Mouse (Mus musculus) lung, adult 18-20 months (tissue): Measurements from ENCODE around the gene Dner.
A peak's percentile ranks its signal among the peaks of the same experiment; 100 is the strongest.
"Not testable (repeated sequence)": the region's sequence is repeated elsewhere in the genome, so short reads cannot be mapped to it uniquely, and the experiment has no call there.

Experiments
- DNase-seq, 2 experiments: peaks; one replicate each; pipeline ENCODE4 v3.0.0; 2022; ENCODE audit warnings: mixed read lengths in 2 of 2

Dner gene

DNA sequence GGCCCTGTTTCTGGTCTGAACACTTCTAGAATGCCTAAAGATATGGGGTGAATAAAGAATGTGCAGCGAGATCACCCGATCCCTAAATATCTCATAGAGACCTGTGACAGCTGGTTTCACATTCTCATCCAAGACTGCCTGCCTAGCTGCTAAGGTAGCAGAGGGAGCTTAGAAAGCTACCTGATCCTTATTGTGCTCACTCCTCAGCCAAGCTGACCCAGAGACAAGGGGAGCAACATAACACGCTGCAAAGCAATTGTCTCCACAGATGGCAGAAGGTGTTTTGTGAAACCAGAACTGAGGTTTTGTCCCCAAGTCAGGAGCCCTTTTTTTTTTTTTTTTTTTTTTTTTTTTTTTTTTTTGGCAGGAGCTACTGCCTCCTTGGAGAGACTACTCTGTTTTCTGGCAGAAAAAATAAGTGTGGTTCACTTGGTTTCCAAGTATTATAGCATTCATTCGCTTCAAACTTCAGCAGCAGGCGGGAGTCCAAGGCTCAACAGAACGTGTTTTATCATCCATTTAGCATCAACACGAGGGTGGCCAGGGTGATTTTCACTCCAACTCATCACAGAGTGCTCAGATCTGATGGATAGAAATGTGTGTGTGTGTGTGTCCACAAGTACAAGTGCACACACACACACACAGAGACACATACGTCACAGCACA lies 309.4 kb downstream of the Dner start:
- DNase-seq: no peak

DNA sequence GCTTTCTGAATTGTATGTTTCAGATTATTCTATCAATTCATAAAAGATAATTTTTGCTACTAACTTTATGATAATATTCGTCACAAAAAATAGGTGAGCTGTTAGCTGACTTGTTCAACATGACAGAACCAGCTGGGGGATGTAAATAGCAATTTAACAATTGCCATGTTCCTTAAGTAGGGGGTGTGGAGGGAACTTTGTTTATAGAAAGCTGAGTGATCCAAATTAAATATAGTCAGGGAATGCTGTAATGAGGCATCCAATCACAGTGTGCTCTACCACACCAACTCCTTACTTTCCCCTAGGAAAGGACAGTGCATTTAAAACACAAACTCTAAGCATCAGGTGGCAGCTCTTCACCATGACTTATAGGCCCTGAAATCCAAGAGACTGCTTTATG lies 313.3 kb downstream of the Dner start:
- DNase-seq: no peak

DNA sequence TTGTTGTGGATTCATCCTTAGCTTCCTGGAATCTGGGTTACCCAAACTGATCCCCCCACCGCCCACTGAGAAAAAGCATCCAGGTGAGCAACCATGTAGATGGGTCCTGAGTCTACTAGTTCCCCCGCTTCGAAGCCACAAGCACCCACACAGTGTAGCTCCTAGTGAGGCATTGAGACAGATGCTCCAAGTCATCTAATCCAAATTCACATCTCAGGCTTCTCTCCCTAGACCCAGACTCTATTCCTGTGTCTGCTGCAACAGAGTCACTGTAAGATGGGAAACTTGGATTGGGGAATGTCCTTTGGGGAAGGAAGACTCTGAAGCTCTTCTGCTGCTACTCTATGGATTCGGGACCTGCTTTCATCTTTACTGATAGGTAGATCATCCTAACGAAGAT lies 314.0 kb downstream of the Dner start:
- DNase-seq: no peak

DNA sequence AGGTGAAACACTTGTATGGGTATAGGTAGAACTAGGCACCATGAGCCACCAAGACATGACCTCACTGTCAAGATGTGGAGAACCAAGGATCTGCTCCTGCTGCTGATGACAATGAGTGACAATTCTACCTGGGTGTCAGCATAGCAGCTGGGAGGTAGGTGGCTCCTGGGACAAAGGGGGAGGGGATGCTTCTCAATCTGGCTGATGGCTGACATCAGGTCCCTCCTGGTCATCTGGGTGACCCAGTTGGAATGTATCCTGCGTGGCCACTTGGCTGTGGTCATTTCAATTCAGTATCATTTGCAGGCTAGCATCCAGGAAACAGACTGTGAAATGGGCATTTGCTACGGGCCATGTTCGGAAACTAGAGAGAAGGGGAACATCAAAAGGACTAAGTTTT lies 315.1 kb downstream of the Dner start:
- no peak for DNase-seq

DNA sequence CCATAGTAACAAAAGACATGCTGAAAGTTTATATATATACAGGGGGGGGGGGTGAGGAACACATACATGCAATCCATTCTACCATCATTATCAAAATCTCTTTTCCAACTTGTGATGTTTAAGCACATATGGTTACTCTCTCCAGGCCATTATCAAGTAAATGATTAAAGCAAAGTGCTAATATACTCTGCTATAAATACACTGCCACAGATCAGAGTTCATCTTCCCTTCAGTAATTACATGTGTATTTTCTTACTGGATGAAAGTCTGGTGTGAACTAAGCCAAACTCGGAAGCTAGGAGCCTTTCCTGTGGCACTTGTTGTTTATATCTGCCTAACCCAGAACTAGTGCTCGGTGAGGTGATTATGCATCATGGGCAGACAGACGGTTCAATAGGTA lies 328.3 kb downstream of the Dner start:
- DNase-seq: no peak

DNA sequence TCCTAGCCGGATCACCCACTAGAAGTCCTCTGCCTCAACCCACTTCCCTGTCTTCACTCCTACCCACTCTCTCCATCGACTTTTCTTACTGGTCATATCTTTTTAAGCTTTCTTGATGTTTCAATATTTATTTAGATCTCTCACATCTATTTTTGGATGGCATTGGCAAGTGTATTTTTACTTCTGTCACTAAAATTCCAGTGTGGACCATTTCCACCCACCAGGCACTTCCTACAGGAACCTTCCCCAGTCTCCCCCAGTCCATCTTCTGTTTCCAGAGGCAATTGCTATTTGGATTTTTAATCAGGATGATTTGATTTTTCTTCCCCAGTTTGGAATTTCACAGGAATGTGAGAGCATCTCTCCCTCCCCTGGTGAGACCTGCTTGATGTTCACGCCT lies 329.5 kb downstream of the Dner start:
- DNase-seq: no peak

DNA sequence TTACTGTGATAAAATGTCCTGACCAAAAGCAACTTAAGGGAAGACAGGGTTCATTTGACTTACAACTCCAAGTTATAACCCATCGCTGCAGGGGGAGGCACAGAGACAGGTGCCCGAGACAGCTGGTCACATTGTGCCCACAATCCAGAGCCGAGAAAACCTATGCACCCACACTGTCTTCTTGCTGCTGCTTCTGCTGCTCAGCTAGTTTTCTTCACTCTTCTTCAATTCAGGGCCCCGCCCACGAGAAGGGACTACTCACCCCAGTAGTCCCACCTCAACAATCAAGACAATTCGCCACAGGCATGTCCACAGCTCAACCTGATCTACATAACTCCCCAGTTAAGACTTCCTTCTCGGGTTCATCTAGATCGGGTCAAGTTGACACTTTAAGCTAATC lies 332.1 kb downstream of the Dner start, which contains the start of gene Pid1:
TSS of gene Pid1 (minus strand) at position 214 of the 400 bp plus-strand sequence.
- no peak for DNase-seq

DNA sequence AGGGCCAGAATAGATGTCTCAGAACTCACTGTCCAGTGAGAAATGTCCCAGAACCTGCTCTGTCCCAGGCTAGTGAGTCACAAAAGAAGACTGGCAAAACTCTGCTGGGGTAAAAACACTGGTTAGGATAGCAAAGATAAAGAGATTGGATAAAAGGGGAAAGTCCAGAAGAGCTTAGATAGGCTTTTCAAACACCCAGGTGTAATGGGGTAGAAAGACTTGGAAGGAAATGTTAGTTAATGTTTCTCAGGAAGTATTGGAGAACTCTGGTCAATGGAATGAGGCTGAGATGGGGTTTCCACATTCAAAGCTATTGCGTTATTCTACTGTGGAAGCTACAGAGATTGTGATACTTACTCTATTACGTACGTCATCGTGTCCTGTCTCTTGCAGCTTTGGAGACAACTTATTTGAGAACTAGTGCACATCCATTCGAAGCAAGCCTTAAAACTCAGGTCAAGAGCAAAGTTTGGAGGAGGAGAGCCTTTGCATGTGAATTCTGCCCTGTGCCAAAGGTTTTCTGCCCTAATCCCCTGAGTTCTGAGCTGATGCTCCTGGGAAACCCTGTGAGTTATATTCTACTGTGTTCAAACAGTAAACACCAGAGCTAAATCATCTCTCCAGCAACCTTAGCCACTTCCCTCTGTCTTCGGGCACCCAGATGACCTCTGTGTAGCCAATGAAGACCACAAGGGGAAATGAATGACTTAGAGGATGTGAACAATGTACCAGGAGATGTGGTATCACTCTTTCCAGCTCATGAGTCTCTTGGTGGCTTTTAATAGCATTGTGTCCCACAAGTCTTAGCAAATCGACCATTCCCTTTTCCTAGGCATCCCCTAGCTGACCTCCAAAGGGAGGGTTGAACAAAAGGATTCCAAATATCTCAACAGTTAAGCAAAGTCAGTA lies 333.1 kb downstream of the Dner start:
- DNase-seq: no peak

DNA sequence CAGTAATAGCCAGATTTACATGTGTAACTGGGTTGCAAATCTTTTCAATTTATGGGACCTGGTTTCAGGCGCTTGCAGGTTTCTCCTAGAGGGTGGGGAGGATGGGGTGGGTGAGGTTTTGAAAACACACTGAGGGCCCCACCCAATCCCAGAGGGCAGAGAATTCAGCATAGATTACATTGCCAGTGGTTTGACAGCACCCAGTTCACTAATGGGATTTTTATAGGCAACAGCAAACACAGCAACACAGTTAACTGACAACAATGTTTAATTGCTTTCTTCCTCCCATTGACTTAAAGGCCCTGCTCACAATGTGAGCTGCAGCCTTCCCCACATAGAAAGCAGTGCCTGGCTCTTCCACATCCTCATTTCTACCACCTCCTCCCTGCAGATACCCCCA lies 333.8 kb downstream of the Dner start:
- DNase-seq: no peak

DNA sequence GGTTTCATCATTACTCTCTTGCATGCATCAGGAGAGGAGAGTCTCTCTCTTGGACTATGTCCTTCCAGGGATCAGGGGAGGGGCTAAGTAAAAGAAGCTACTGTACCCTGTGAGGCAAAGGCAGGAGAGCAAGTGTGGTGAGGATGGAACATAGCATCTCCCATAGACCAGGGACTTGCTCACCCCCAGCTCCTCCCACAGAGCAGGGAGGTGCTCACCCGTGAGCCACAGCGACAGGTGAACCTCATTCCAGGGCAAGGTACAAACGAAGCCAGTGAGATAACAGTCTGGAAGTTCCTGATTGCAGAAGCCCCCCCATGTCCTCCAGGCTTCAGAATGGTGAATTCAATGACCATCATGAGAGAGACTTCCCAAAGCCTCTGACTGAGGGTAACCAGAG lies 334.6 kb downstream of the Dner start:
- DNase-seq: no peak

DNA sequence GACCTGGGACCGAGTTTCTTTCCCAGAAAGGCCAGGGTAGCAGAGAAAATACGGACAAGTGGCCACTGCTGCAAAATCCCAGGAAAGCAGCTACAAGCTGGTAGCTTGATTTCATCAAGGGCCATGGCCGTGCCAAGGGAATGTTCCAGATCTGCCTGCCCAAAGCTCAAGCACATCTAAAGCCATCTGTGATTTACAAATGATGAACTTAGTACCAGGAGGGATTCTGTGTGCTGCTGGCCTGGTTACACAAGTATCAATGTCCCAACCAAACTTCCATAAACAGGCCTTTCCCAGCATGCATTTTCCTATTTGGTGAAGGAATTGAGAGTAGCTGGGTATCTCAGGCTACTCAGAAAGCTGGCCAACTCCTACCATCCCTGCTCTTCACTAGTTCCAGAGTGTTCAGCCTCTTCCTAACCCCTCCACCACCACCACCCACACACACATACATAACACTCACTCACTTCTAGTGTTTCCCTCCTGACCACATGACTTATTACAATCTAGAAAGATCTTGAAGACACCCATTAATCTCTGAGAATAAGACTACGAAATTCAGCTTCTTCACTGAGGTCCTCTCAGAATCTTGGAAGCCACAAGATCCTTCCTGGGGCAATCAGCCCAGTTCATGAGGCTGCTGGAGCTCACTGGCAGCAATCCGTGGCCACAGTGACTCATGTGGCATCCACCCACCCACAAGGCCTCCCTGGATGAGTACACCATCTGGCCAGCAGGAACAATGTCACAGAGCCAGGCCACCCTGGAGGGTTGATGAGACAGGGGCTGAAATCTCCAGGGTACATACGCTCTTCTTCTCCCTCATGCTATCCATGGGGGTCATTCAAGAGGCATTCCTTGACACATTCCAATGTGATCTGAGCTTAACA lies 336.2 kb downstream of the Dner start:
- peak; percentile 59 to 62 for DNase-seq

DNA sequence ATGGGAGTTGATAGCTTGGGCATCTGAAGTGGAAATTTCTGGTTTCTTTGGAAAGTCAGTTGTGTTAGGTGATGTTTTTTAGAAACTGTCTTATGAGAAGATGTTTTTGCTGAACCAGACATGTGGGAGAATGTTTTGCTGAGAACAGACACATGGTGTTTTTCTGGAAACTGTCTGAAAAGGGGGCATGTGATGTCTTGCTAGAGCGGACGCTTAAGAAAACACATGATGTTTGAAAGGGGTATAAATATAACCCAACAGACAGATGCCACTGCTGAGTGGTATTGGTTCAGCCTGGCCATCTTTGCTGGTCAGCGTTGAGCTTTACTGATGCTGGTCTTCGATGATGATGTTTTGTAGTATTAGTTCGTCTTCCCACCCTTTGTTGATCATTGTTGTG lies 338.8 kb downstream of the Dner start:
- no peak for DNase-seq

DNA sequence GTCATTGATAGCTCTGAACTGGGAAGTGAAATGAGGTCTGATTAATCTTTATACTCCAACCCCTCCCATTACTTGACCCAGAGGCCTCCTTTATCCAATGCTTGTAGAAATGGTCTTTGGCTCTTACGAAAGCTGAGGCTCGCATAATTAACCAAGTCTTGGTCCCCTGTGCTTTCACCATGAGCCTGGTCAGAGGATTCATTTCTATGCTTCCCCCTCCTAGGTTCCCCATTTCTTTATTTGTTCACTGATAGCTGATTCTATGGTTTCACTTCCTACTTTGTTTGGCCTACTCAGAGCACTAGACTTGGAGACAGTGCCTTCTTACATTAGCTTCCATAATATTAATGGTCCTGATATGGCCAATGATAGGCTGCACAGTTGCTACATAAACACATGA lies 345.8 kb downstream of the Dner start:
- DNase-seq: peak in 1 of 2 experiments; percentile 23

DNA sequence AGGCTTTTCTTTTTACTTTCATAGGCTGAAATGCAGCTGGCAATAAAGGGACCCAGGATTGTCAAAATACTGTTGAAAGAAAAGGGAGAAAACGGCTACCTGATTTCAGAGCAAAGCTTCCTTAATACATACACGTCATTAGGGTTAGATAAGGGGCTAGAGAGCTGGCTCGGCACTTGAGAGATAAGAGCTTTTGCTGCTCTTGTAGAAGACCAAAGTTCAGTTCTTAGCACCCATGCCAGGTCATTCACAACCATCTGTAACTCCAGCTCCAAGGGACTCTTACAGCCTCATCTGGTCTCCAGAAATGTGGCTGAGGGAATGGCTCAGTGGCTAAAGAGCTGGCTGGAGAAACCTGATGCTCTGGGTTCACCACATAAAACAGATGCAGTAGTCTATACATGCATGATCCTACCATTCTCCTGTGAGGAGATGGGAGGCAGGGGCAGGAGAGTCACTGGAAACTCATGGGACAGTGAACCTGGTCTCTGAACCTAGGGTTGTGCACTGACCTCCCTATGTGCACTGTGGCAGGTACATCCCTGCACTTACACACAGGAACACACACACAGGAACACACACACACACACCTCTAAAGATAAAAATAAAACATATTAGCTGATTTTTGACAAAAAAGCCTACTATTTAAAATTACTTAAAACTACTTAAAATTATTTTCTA lies 348.1 kb downstream of the Dner start:
- no peak for DNase-seq

DNA sequence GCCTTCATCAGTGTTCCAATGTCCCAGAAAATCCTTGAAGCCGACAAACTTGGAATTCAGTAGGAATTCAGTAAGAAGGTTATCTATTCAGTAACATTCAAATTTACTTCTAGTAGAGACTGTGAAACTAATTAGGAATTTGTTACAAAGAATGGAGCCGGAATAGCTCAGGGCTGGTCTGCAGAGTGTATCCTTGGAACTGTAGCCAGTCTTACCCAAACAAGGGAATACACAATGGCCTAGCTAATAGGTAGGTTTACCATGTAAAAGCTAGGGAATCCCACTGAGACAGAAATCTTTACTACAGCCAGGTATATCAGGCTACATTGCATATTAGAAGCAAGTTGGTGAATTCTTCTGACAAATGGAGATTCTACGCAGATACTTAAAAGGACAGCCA lies 363.2 kb downstream of the Dner start:
- DNase-seq: not testable (repeated sequence)

DNA sequence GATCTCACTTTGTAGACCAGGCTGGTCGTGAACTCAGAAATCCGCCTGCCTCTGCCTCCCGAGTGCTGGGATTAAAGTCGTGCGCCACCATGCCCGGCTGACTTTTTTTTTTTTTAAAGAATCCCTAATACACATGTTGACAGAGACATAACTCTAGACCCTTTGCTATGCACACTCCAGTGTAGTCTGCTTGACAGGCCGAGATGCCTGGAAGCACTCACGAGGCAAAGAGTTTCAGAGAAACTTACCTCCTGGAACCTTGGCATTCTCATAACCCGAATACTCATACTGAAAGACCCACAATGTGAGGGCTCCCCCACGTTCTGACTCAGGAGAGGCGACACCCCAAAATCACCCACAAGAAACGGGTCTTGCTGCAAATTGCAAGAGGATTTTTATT lies 364.2 kb downstream of the Dner start:
- DNase-seq: not testable (repeated sequence)

DNA sequence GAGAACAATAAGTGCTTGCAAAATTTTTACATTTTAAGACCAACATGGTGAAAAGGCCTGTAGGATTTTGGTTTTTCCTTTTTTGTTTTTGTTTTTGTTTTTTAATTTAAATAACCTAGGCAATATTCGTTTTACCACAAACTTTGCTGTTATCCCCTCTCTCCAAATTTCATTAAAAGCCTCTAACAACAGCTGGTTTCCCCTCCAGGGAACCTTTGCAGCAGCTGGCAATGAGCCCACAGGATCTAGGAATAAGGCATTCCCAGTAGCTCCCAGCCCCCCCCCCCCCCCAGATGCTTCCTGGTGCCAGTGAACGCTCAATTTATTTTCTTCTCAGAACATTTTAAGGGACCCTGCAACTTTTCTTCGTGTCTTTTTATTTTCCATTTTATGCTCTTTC lies 370.7 kb downstream of the Dner start:
- no peak for DNase-seq

DNA sequence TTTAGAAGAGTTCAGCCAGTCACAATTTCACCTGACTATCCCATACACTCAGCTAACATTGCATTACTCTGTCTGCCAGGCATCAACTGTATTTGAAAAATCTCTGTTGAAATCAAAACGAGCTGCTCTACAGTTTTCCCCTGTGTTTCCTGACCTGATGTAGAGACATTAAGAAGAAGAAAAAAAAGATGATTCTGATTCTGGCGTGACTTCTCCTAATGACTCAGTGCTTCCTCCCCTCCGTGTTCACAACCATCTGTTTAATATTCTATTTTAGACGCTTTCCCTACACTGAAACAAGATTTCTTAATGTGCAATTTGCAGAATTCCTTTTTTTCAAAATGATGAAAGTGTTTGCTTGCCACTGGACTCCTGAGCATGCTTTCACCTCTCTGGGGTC lies 374.7 kb downstream of the Dner start:
- no peak for DNase-seq
